Mouse (Mus musculus) spleen, postnatal 36 days (tissue): ENCODE data around the gene Fmn2.
A peak's percentile ranks its signal among the peaks of the same experiment; 100 is the strongest.

Source experiments
- DNase-seq, 2 experiments: peaks; one replicate each; pipeline ENCODE4 v3.0.0; 2022; ENCODE audit warnings: low spot score in 2 of 2, mixed read lengths in 1 of 2

Gene Fmn2

GRCm38 (mm10) chr1:174557211-174557610 lies 55.6 kb downstream of the Fmn2 start:
- DNase-seq: no peak

DNA sequence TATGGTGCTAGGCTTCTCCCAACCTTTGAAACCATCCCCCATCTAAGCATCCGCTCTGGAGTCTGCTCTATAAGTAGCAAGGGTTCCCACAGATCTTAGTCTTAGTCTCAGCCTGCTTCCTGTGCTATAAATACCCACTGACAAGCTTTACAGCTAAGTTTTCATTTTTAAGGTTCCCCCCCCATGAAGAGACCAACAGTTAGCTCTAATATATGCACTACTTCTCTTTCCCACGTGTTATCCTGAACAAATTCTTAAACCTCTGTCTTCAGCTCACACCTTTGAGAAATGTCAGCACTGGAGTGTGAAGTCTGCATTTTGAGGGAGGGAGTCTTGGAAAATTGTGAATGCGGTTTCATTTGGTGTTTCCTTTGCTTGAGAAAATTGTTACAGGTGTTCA lies 56.2 kb downstream of the Fmn2 start:
- no peak for DNase-seq

DNA sequence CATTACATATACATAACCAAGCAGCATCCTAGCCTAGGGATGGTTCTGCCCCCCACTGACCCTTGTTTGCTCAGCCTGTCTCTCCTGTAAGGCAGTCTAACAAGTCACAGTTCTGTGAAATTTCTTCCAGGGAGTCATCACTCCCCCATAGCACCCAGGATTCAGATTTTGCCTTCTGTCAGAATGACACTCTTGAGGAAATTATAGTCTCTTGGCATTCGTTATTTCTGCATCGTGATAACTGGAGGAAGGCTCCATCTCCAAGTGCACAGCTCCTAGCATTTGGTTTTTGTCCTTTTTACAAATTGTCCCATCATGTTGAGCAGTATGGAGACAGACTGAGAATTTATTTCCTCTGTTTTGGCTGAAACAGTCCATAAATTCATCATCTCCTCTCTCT lies 56.9 kb downstream of the Fmn2 start:
- DNase-seq: no peak

DNA sequence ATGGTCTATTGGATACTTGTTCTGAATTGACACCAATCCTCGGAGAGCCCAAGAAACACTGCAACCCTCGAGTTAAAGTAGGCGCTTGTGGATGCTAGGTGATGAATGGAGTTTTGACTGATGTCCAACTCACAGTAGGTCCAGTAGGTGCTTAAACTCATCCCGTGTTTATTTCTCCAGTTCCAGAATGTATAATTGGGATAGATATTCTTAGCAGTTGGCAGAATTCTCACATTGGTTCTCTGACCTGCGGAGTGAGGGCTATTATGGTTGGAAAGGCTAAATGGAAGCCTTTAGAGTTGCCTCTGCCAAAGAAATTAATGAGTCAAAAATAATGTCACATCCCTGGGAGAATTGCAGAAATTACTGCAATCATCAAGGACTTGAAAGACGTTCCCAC lies 62.9 kb downstream of the Fmn2 start:
- no peak for DNase-seq

DNA sequence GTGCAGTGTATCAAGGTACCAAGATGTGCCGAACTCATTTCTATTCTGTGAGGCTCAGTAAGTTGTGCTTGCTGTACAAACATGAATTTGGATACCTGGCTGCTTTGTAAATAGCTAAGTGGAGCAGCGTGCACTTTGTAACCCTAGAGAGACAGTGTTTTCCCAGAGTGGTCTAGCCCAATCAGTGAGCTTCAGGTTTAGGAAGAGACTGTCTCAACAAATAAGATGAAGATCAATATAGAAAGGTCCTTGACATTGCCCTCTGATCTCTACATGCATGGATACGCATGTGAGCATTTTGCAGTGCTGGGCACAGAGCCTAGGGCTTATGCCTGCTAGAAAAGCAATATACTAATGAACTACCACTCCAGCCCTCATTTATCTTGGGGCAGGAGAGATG lies 67.0 kb downstream of the Fmn2 start:
- DNase-seq: no peak

DNA sequence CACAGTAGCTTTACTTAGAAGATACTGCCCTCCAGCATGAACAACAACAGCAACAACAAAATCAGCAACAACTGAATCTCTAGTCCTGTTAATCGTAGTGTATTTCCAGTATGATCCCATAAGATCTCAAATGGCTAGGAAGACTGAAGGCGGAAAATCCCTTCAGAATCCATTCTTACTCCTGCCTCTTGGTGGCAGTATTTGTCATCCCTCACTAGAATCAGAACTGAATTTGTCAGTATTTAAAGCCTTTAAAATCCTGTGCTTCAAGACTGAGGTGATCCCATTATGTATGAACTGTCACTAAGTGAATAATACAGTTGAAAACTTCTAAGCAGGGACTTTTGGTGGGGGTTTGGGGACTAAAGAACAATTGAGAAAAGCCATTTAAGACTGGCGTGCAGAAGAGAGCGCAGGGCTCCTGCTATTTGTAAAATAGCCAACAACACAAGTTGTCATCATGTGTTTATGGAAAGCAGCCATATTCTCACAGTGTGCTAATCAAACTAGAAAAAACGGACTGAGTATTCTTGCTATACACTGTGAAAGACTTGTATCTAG lies 90.9 kb downstream of the Fmn2 start:
- no peak for DNase-seq

DNA sequence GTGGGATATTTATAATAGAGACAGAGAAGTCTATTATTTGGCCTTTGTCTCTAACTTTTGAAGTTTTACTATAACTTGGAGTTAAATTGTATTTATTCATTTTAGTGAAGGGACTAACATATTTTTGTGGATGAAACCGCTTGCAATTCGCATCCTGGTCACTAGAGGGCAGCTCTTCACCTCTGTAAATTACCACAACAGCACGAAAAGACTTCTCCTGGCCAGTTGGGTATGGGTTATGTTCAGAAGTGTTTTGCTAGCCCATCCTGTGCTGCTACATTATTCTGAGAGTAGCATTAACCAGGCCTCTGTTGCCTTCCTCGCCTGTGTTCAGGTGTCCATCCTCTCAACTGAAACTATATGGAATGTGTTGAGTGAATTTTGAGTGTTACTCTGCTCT lies 93.4 kb downstream of the Fmn2 start:
- peak in 1 of 2 experiments; percentile 14 for DNase-seq

GRCm38 (mm10) chr1:174597495-174597894 lies 95.9 kb downstream of the Fmn2 start:
- DNase-seq: no peak

- DNase-seq: no peak
Observed at GRCm38 (mm10) chr1:174598226-174598625, 96.6 kb downstream of the Fmn2 start.

DNA sequence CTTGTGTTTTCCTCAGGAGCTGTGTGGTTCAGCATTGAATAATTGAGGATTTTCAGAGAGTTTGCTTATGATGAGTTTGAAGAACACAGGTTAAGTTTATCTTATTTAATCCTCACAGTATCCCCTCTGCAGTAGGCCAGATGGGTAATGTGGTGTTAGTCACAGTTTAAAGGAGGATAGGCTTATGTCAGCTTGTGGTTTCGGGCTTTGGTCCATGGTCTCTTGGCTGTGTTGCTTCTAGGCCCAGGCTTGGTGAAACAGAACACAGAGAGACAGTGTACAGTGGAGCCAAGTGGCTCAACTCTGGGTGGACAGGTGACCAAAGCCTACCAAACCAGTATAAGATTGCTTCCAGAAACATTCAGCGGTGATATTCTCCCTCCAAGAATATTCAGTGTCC lies 98.4 kb downstream of the Fmn2 start:
- no peak for DNase-seq

DNA sequence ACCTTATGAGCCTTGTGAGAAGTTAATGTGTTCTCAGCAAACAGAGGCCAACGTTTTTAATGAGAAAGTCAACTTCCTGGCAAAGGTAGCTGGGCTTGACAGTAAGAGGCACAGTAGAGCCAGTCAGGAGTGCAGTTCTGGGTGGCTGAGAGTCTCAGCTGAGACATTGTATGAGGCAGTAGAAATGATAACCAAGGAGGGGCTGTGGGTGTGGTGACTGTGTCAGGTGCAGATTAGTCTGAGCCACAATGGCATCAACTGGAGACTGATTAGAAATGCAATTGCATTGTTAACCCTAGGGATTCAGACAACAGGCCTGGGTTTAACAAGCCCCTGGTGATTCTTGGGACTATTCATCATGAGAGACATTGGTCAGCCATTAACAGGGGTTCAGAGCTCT lies 99.0 kb downstream of the Fmn2 start:
- no peak for DNase-seq

- no peak for DNase-seq
Observed at GRCm38 (mm10) chr1:174617368-174617767, 115.7 kb downstream of the Fmn2 start.

- no peak for DNase-seq
Observed at GRCm38 (mm10) chr1:174621512-174621911, 119.9 kb downstream of the Fmn2 start.

GRCm38 (mm10) chr1:174623054-174623453 lies 121.4 kb downstream of the Fmn2 start:
- DNase-seq: no peak

DNA sequence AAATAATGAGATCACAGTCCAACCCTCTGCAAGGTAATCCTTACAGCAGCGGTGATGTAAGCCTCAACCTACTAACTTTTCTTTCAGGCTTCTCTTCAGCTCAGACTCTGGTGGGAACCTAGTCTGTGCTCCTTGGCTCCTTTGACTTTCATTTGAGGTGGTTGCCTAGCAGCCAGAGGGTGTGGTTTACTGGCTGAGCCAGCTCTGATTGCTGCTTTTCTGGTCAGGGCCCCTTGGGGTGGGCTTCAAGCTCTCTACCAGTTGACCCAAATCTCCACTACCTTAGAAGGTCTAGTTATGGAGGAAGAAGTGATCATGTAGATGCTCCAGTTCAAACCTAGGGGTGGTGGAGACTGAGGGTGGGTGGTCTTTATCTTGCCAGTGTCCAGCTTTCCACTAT lies 128.4 kb downstream of the Fmn2 start:
- DNase-seq: no peak

DNA sequence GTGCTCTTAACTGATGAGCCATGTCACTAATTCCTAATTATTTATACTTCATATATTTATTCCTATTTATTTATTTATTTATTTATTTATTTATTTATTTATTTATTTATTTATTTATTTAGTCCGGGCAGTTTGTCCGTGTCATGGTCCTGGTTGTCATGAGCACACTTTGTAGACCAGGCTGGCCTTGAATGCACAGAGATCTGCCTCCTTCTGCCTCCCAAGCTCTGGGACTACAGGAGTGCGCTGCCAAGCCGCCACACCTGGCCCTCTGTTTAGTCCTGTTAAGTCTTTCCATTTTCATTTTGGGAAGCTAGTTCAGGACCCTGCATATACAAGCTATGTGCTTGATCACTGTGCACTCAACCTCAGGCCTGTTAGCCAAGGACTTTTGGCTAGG lies 134.7 kb downstream of the Fmn2 start:
- DNase-seq: no peak

DNA sequence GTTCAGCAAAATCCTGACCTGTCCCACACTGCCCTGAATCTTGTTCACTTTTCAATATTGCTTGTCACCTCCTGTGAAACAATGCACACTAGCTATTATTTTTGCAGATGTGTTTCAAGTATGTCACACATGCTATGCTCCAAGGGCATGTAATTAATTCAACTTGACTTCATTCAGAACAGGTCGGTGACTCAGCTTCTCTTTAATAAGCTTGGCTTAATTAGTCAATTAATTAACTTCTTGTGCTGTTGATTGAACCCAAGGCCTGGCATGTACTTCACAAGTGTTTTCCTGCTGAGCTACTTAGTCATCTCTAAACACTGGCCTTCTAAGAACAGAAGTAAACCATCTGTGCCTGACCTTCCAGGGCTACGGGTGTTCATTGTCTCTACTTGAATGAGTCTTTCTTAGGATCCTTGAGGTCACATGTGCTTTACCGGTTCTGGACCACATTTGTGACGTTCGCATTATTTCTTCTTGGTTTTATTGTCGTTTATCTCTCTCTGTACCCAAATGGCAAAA lies 136.0 kb downstream of the Fmn2 start:
- no peak for DNase-seq

DNA sequence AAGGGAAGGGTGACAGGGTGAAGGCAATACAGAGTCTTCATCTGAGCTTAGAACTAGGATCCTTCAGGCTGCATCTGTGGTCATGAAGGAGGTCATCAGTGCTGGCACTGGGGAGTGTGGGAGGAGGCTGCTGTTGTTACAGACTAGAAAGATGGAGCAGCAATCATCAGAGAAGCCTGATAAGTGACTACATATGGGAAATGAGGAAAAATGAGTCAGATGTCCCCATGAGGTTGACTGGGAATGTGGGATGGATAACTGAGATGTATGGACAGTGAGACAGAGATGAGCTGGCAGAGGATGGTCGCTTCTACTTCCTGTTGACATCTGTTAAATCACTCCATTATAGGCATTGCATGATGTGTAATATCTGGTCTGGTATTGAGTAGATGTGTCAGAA lies 139.3 kb downstream of the Fmn2 start:
- no peak for DNase-seq

GRCm38 (mm10) chr1:174643431-174644010 lies 141.9 kb downstream of the Fmn2 start:
- DNase-seq: no peak

DNA sequence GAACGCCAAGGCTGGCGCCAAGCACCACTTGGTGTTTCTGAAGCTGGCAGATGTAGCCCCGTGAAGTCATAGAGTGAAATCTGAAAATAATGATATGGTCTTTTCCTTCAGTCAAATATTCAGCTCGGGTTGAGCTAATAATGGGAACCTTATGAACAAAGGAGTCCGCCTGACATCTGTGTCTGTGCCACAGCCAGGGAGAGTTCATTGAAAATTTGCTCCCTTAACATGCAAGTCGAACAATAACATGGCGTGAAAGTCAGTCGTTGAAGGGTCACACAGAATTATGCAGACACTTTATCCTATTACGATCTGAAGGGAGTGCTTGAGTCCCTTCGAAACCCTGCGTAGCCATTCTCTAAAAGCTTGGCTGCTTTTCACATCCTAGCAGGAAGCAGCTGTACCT lies 147.8 kb downstream of the Fmn2 start:
- DNase-seq: no peak

DNA sequence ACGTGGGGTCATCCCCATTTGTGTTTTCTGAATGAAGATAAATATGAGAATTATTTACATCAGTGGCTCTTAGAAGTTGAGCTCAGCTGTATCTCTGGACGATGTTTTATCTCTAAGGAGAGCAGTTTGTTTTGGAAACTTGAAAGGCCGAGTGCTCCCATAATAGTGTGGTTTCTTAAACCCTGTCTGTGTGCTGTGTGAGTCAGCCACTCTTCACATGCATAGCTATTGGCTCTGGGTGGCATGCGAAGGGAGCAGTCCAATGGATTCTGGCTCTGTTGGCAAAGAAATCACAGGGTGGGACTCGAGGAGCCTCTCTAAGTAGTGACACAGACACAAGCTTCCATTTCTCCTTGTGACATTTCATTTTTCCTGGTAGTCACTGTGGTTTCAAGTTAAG lies 152.9 kb downstream of the Fmn2 start:
- DNase-seq: no peak

DNA sequence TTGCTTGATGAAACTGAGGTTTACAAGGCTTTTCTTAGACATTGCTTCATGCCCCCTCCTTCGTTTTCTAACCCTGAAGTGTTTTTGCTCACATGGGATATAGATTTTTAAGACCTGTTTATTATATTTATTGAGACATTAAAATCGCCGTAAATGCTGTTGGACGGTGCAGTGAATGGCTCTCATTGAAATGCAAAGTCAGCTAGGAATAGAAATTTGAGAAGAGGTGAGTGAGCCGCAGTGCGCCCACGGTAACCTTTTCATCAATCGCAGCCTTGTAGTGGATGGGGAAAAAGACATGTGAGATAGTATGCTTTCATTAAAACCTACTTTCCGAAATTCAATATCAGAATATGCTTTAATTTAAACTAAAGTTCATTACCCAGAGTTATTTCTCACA lies 153.7 kb downstream of the Fmn2 start:
- DNase-seq: no peak

DNA sequence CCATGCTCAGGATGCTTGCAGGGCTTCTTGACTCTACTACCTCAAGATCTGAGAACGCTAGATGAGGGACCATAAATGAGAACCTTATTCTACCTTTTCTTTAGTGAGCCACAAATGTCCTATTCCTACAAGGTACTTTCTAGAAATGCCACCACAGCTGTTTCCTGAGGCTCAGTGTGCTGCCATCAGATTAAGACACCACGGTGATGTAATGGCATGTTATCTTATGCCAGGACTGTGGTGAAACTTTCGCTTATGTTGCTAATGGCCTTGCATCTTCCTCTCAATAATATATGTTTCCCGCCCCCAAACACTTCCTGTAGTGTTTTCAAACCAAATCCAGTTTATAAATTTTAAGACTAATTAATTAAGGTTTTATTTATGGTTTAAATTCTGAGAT lies 154.9 kb downstream of the Fmn2 start:
- no peak for DNase-seq
